Mouse (Mus musculus) common myeloid progenitor, adult 5-6 weeks (primary cell): Measurements from ENCODE around the gene Cdk6. TPM values are rescaled to one million over a fixed set of nuclear protein-coding genes. Genes with fewer than 3 reads are reported as not detected.

Source experiments
- ATAC-seq: replicated peaks from 2 replicates; pipeline ENCODE4 v1.8.0; 2016; ENCODE audit warnings: low read depth, mild to moderate bottlenecking, moderate TSS enrichment, inconsistent platforms; ENCODE audit not compliant: poor library complexity, severe bottlenecking
- total RNA-seq: library from RNA; stranded (forward); fragments of 200-1000, 187-1606 nt; gene quantifications from 2 replicates; pipeline ENCODE4 v1.2.3, GENCODE M21; 2017

Cdk6 gene
- total RNA-seq, 1 experiment from 2014 or later, result 295 TPM

DNA sequence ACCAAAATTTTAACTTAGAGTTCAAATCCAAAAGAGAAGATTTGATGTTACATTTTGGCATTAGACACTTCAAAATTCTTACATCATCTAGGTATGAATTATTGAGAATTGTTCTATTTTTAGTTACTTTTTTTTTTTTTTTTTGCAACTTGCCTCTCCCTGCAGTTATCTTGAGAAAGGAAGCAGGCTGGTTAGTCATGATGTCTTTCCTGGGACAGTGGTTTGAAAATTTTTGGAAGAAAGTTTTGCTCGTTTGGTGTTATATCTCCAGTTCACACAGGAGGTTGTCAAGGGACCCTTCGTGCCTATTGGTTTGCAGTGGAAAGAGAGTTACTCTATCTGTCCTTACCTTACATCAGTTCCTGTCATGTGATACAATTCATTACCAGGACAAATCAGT is 29.9 kb downstream of the Cdk6 start:
- peak; percentile 23; the same call in 1 of the 2 replicates for ATAC-seq

- no peak for ATAC-seq
Measured at GRCm38 (mm10) chr5:3373170-3373569, 31.9 kb downstream of the Cdk6 start.

- ATAC-seq, result no peak
Measured at GRCm38 (mm10) chr5:3374763-3375162, 33.5 kb downstream of the Cdk6 start.

DNA sequence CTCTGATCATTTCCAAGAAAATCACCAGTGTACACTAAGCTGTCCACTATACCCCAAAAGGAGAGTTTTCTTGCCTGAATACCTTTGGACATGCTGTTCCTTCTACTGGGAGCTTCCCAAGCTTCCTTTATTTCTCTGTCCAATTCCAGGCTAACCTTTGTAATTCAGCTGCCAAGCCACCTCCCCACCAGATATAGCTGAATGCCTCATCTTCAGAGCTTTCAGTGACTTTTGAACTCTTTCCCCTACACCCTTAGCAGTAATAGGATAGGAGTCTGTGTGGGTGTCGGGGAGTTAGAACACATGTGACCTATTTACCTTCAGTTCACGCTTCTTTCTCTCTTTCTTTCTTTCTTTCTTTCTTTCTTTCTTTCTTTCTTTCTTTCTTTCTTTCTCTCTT is 34.9 kb downstream of the Cdk6 start:
- ATAC-seq, result no peak

- no peak for ATAC-seq
Measured at GRCm38 (mm10) chr5:3379252-3379651, 38.0 kb downstream of the Cdk6 start.

- ATAC-seq, result no peak
Measured at GRCm38 (mm10) chr5:3380692-3381233, 39.5 kb downstream of the Cdk6 start.

DNA sequence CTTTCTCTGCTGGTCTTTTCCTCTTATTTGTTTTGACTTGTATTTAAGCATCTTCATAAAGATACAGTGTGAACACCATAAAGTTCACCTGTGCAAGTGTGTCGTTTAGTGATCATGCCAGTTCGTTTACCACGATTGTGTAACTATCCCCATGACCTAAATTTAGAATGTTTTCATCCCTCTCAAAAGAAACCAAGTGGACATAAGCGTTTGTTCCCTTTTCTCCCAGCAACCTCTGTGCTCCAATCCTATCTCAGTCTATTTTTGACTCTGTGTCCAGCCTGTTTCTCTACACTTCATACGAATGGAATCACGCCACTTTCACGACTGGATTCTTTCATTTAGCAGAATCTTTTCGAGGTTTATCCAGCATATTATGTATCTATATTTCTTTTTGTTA is 40.5 kb downstream of the Cdk6 start:
- ATAC-seq, result no peak

GRCm38 (mm10) chr5:3382343-3383040 is 41.2 kb downstream of the Cdk6 start:
- no peak; the same call in 1 of the 2 replicates for ATAC-seq

GRCm38 (mm10) chr5:3383547-3383946 is 42.3 kb downstream of the Cdk6 start:
- ATAC-seq, result no peak

DNA sequence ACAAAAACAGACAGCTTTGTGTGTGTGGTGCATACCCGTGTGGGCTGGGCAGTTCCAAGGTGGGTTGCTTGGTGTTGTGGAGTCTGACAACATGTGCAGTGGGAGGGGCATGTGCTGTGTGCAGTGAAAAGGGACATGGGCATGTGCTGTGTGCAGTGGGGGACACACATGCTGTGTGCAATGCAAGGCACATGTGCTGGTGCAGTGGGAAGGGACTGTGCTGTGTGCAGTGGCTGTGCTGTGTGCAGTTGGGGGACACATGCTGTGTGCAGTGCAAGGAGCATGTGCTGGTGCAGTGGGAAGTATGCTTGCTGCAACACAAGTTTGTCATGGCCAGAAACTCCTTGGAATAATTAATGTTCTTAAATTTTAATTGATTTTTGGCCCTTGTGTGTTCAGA is 43.8 kb downstream of the Cdk6 start:
- ATAC-seq, result no peak

DNA sequence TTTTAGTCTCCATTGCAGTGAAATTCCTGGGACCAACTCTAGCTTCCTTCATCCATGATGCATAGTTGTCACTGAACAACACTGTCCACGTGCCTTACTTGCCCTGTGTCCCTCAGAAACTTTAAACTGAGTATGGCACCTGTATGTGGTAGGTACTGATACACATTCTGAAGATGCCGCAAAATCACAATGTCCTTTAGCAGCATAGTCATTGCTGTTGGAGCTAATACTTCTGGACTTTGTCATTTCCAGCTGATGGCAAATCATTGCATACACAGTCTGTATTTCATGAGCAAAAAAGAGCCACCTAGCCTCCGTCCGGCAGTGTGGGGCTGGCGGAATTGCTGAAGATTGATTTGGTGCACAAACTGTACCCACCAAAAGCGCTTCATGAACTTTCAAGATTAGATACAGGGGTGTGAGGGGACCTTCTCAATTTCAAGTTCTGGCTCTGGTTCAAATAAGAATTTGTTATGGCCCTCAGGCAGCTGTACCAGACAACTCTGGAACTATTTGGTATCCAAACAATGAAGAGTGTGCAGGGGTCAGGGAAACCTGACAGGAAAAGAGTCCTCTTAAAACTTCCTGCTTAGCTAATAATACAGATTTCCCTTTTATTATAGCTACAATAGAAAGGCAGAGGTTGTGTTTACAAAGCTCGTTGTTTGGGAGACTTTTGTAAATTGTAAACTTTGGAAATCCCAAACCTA is 44.9 kb downstream of the Cdk6 start:
- ATAC-seq, result no peak

DNA sequence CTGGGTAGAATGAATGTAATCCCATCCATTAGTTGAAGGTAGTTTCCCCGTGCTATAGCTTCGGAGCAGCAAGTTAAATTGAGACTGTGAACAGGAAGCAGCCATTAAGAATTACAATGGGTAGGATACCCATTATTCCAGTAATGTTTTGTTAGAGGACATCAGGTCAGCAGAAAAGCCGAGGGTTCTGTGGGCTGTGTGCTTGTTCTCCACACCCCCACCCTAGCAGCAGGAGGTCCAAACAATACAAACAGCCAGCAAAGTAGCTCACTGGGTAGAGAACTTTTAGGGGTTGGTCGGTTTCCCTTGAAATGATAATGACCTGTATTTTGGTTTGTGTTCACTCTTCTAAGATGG is 45.4 kb downstream of the Cdk6 start:
- ATAC-seq, result no peak

- ATAC-seq, result peak; percentile 42
Measured at GRCm38 (mm10) chr5:3387138-3387537, 45.9 kb downstream of the Cdk6 start.

- ATAC-seq, result no peak
Measured at GRCm38 (mm10) chr5:3392856-3393255, 51.6 kb downstream of the Cdk6 start.

DNA sequence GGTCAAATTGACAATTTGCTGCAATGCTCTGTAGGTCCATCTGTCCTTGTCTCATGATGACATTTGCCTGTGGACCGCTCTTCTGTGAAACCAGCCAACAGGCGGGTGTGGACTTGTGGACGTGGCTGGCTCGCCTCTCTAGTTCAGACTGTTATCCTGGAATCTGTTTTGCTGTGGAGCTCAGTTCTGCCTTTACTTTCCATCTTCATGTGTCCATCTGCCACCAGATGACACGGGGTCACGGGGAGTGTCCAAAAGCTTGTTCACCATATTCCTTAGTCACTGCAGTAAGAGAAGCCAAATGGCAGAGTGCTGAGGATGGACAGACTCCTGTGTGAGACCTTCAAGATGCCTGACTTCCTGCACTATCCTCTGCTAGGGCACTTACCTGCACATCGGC is 52.9 kb downstream of the Cdk6 start:
- ATAC-seq, result no peak

DNA sequence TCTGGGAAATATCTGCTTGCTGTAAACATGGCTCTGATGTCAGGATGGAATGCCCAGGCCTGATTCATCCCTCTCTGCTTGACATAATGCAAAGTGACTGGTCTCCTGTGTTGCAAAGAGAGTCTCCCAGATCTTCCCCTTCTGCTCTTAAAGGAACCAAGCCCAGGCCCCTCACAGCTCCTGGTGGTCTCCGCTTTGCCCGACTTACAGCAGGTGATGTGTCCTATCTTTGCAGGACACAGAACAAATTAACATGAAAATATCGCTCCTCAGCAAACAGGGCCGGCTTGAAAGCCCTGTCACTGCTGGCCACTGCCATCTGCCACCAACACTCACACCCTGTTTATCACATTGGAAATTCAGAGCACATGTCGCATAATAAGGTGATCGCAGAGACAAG is 53.7 kb downstream of the Cdk6 start:
- no peak for ATAC-seq

- ATAC-seq, result no peak
Measured at GRCm38 (mm10) chr5:3396214-3396613, 54.9 kb downstream of the Cdk6 start.

DNA sequence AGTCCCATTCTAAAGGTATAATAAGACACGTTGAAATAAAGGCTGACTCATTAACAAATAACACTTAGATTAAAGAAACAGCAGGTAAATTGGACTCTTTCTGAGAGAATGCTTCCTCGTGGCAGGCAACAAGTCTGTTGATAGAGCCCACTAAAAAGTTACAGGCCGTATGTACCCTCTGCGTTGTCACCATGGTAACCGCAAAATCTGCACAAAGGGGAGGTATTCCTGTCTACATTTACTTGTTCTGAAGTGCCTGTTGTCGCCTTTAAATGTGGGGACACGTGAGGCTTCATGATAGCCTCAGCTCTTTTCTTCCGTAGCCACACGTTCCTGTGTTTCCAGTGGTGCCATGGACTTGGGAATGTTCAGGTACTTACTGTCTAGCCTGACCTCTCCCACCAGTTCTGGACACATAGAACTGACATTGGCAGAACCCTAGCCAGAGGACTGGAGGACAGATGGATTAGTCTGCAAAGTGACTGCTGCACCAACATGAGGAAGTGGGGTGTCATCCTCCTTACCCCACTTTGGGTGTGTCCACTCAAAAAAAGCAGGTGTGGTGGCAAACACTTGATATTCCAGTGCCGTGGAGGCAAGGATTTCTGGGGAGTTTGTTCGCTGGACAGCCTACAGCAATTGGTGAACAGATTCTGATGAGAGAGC is 55.8 kb downstream of the Cdk6 start:
- ATAC-seq, result no peak

DNA sequence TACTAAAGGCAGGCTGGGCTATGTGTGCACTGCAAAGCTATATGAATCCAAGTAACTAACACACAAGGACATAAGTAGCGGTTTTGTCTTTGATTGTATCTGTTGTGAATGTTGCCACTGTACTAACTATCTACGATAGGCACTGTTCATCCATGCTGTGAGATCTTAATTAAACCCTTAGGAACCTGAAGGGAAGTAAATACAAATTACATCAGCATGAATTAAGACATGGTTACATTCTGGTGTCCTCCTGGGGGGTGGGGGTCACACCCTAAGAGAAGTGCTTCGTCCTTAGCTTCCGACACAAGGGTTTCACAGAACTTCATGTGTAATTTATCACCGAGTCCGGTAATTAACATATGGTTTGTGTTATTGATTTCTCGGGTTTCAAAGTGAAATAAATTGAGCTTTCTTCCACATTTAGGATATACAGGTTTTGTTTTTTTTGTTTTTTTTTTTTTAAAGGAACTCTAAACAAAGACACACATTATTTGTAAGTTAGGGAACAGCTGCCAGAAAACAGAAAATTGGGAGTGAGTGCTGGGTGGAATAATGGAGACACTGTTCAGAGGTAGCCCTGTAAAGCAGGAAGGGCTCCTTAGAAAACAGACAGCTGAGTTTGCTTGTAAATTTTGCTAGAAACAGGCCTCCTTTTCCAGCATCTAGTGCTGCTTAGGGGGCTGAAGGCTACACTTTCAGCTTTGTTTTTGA is 58.7 kb downstream of the Cdk6 start:
- no peak for ATAC-seq

DNA sequence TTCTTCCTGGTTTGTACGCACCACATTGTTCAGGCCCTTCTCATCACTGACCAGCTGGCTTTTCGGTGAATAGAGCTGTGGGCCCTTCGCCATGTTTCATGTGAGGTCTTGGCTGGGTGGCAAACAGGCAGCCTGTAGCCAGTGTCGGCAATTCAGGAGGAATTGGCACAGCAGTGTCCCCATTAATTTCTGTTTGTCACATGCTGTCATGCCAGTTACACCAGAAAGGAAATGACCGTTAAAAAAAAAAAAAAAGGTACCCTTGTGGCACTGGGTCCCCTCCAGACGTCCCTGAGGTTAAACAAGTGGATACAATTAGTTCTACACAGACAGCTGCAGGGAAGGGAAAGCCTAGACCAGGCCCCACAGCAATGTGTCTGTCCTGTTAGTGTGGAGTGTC is 63.8 kb downstream of the Cdk6 start:
- ATAC-seq, result peak; percentile 78
